Mouse (Mus musculus): Measurements from ENCODE around the gene Spint2. TPM values are rescaled to one million over a fixed set of nuclear protein-coding genes. Genes with fewer than 3 reads are reported as not detected.
"Not testable (repeated sequence)": the region's sequence is repeated elsewhere in the genome, so short reads cannot be mapped to it uniquely, and the experiment has no call there.

Gene Spint2
- polyA plus RNA-seq, 1 experiment from 2014 or later: 446 TPM

GRCm38 (mm10) chr7:29212199-29212765, 69.4 kb downstream of the Spint2 start:
- ATAC-seq (no peak), DNase-seq (ENCODE audit: low read depth, low spot score) (no peak)
- ChIA-PET POLR2A (no interaction called here), CTCF (no interaction called here)
- in situ Hi-C loops (cut with MboI; ENCODE audit: low pct_unique_long_range_greater_than_20kb): no loop called here
- TF ChIP-seq CTCF (IDR thresholded peaks at IDR 0.05): no peak
- no peaks in the 10 kb centered on the region for H3K27me3 ChIP-seq

DNA sequence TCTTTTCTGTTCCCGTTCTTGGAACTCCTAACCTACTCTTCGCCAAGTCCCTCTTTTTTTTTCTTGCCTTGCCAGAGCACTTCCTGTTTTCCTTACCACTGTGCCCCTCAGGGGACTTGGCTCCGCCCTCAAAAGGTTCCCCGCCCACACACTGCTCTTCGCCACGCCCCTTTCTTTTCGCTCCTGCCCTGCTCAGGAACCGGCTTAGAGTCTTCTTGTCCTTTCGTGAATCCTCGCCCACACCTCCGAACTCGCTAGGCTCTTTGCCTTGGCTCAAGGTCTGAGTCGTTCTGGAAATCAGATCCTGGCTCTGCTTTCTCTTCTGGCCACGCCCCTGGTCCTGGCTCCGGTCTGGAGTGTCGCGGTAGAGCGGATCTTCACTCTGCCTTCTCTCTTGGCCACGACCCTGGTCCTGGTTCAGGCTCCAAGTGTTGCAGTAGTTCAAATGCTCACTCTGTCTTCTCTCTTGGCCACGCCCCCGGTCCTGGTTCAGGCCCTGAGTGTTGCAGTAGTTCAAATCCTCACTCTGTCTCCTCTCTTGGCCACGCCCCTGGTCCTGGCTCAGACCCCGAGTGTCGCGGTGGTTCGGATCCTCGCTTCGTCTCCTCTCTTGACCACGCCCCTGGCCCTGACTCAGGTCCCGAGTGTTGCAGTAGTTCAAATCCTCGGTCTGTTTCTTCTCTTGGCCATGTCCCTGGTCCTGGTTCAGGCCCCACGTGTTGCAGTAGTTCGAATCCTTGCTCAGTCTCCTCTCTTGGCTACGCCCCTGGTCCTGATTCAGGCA, 70.1 kb downstream of the Spint2 start:
- H3K27me3 ChIP-seq: no peaks in the 10 kb centered on the region
- TF ChIP-seq CTCF (IDR thresholded peaks at IDR 0.05): no peak
- DNase-seq (ENCODE audit: low read depth, low spot score) (peak; percentile 27), ATAC-seq (peak; percentile 64)
- ChIA-PET CTCF (no interaction called here), POLR2A (no interaction called here)
- in situ Hi-C loops (cut with MboI; ENCODE audit: low pct_unique_long_range_greater_than_20kb): no loop called here

GRCm38 (mm10) chr7:29211013-29211412, 70.7 kb downstream of the Spint2 start:
- POLR2A ChIA-PET; H3K27me3 ChIP-seq; DNase-seq (ENCODE audit: low read depth, low spot score); CTCF ChIA-PET; in situ Hi-C loops (cut with MboI; ENCODE audit: low pct_unique_long_range_greater_than_20kb): not testable (repeated sequence)
- ATAC-seq: peak; percentile 33

Other genes with a start within 250 kb of the Spint2 start
- gene Ryr1, start 156.7 kb downstream of the Spint2 start, polyA plus RNA-seq (2021): 0.03 TPM
- gene Rasgrp4, start 147.1 kb downstream of the Spint2 start, polyA plus RNA-seq (2021): 0.05 TPM
- 18.8 TPM for gene Fam98c, start 125.7 kb downstream of the Spint2 start, polyA plus RNA-seq (2021)
- 3.1 TPM for gene Ggn, start 111.7 kb downstream of the Spint2 start, polyA plus RNA-seq (2021)
- gene Spred3, start 111.5 kb downstream of the Spint2 start, polyA plus RNA-seq (2021): 42.6 TPM
- gene Psmd8, start 101.2 kb downstream of the Spint2 start, polyA plus RNA-seq (2021): 241 TPM
- not detected for gene Catsperg1, start 67.9 kb downstream of the Spint2 start, polyA plus RNA-seq (2021)
- not detected for gene Kcnk6, start 49.4 kb downstream of the Spint2 start, polyA plus RNA-seq (2021)
- 57.0 TPM for gene Yif1b, start 43.6 kb downstream of the Spint2 start, polyA plus RNA-seq (2021)
- 165 TPM for gene 2200002D01Rik, start 33.4 kb downstream of the Spint2 start, polyA plus RNA-seq (2021)
- gene Ppp1r14a, start 7.4 kb upstream of the Spint2 start, polyA plus RNA-seq (2021): 5.1 TPM
- 6.2 TPM for gene Dpf1, start 22.0 kb upstream of the Spint2 start, polyA plus RNA-seq (2021)
- gene Sipa1l3, start 236.7 kb upstream of the Spint2 start, polyA plus RNA-seq (2021): 27.2 TPM

All from Patski (cell line).